Mouse (Mus musculus) B cell, adult 62 days (primary cell): ENCODE data around the gene Trp53tg5. TPM values are rescaled to one million over a fixed set of nuclear protein-coding genes. Genes with fewer than 3 reads are reported as not detected.

Source experiments
- total RNA-seq: library from RNA; stranded (reverse); gene quantifications from 4 replicates; pipeline ENCODE4 v1.2.4, GENCODE M21; 2023

The Trp53tg5 gene
- total RNA-seq = not detected in 4 replicates

GRCm38 (mm10) chr2:164473624-164474023 lies at the start of gene Trp53tg5:
Gene Trp53tg5, minus strand, starts transcription at chr2:164473724.

GRCm38 (mm10) chr2:164496847-164497690 lies 23.5 kb upstream of the Trp53tg5 start, which contains the start of gene Pigt:
Gene Pigt, plus strand, starts transcription at chr2:164497520.

GRCm38 (mm10) chr2:164485681-164486257 lies 12.2 kb upstream of the Trp53tg5 start, which contains the start of gene Dbndd2:
Gene Dbndd2, plus strand, starts transcription at chr2:164486106.

DNA sequence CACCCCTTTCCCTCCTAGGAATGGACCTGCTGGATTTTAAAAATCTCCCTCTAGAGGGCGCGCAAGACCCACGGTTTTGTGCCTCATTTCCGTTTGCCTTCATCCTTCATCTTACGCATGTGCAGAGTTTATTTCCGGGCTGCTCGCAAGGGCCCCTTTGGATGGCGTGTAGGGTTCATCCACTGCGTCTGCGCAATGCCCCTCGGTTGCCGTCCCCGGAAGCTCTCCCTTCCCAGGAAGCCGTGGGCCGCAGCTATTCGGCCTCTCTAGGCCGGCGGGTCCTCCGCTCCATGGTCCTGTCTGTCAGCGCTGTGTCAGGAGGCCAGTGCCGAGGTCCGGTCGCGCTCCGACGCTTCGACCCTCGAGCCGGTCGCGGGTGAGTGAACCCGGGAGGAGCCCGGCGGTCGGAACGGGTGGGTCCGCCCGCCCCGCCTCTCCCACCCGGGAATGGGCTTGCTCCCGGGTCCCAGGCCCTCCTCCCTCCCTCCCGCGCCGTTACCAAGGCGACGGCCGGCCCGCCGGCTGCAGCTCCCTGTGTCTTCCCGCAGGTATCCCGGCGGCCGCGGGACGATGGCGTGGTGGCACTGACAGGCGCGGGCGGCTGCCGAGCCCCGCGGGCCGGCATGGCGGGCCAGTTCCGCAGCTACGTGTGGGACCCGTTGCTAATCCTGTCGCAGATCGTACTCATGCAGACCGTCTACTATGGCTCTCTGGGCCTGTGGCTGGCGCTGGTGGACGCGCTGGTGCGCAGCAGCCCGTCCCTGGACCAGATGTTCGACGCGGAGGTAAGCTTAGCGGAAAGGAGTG lies 12.6 kb downstream of the Trp53tg5 start, which contains the start of gene Gm20458:
TSS of gene Gm20458 (plus strand) at position 223 of the 807 bp plus-strand sequence.

GRCm38 (mm10) chr2:164456864-164457300 lies 16.6 kb downstream of the Trp53tg5 start, which contains the start of gene Sys1:
Gene Sys1, plus strand, starts transcription at chr2:164456964.

GRCm38 (mm10) chr2:164443460-164444000 lies 30.0 kb downstream of the Trp53tg5 start, which contains the start of gene Sdc4:
Gene Sdc4, minus strand, starts transcription at chr2:164443887.

Other genes with a start within 250 kb of the Trp53tg5 start
- gene Svs2, start 235.3 kb downstream of the Trp53tg5 start, total RNA-seq = not detected in 4 replicates
- gene Svs3b, start 217.1 kb downstream of the Trp53tg5 start, total RNA-seq = not detected in 4 replicates
- gene Svs4, start 195.3 kb downstream of the Trp53tg5 start, total RNA-seq = not detected in 4 replicates
- not detected in 4 replicates for gene Svs3a, start 184.5 kb downstream of the Trp53tg5 start, total RNA-seq
- not detected in 4 replicates for gene Svs6, start 157.0 kb downstream of the Trp53tg5 start, total RNA-seq
- gene Svs5, start 141.0 kb downstream of the Trp53tg5 start, total RNA-seq = not detected in 4 replicates
- gene Slpi, start 84.6 kb downstream of the Trp53tg5 start, total RNA-seq = 4.5 to 7.4 TPM (median 7.1 TPM) in 4 replicates
- 0.54 to 0.64 TPM (median 0.60 TPM) in 3 of 4 replicates, not detected in the other for gene Rbpjl, start 70.6 kb downstream of the Trp53tg5 start, total RNA-seq
- 0.18 to 0.46 TPM (median 0.39 TPM) in 4 replicates for gene Matn4, start 68.6 kb downstream of the Trp53tg5 start, total RNA-seq
- gene Sdc4, start 29.8 kb downstream of the Trp53tg5 start, total RNA-seq = 166 to 182 TPM (median 177 TPM) in 4 replicates
- 54.0 to 63.8 TPM (median 57.4 TPM) in 4 replicates for gene Sys1, start 16.8 kb downstream of the Trp53tg5 start, total RNA-seq
- 1.6 to 4.9 TPM in 2 of 4 replicates, not detected in the others for gene Gm20458, start 12.8 kb downstream of the Trp53tg5 start, total RNA-seq
- 2.6 to 8.5 TPM (median 4.7 TPM) in 4 replicates for gene Dbndd2, start 12.4 kb upstream of the Trp53tg5 start, total RNA-seq
- gene Pigt, start 23.8 kb upstream of the Trp53tg5 start, total RNA-seq = 66.6 to 71.3 TPM (median 70.8 TPM) in 4 replicates
- gene Wfdc2, start 88.7 kb upstream of the Trp53tg5 start, total RNA-seq = not detected in 4 replicates
- gene Spint3, start 99.7 kb upstream of the Trp53tg5 start, total RNA-seq = not detected in 4 replicates
- gene Wfdc6a, start 111.7 kb upstream of the Trp53tg5 start, total RNA-seq = not detected in 4 replicates
- gene Eppin, start 119.9 kb upstream of the Trp53tg5 start, total RNA-seq = not detected in 4 replicates
- gene Wfdc6b, start 139.8 kb upstream of the Trp53tg5 start, total RNA-seq = not detected in 4 replicates
- gene Wfdc8, start 139.9 kb upstream of the Trp53tg5 start, total RNA-seq = not detected in 4 replicates
- not detected in 4 replicates for gene Wfdc16, start 165.1 kb upstream of the Trp53tg5 start, total RNA-seq
- 1.5 TPM in 1 of 4 replicates, not detected in the others for gene Wfdc10, start 182.3 kb upstream of the Trp53tg5 start, total RNA-seq
- gene Wfdc9, start 182.9 kb upstream of the Trp53tg5 start, total RNA-seq = not detected in 4 replicates
- not detected in 4 replicates for gene Wfdc11, start 200.4 kb upstream of the Trp53tg5 start, total RNA-seq
- gene Wfdc13, start 211.4 kb upstream of the Trp53tg5 start, total RNA-seq = not detected in 4 replicates
- not detected in 4 replicates for gene Spint4, start 224.8 kb upstream of the Trp53tg5 start, total RNA-seq
- gene Spint5, start 241.6 kb upstream of the Trp53tg5 start, total RNA-seq = not detected in 4 replicates